Mouse (Mus musculus) liver, embryonic 11.5 days (tissue): Measurements from ENCODE around the gene Otos. TPM values are rescaled to one million over a fixed set of nuclear protein-coding genes. Genes with fewer than 3 reads are reported as not detected.

ENCODE experiments used
- ATAC-seq: fragments of 200-750 bp; cut with Nextera tagmentation; replicated peaks from 2 replicates; pipeline ENCODE4 v1.8.0; 2017; ENCODE audit warnings: moderate number of reproducible peaks, mild to moderate bottlenecking, moderate TSS enrichment, moderate library complexity; ENCODE audit not compliant: low FRiP score
- DNase-seq: peaks from one replicate; pipeline ENCODE4 v3.0.0-alpha.2; 2017; ENCODE audit warnings: low spot score
- H3K27ac ChIP-seq: fragments of 300-500 bp; sonication (generic); 2 replicates; pipeline ENCODE4 v1.5.1; 2014; ENCODE audit warnings: mild to moderate bottlenecking, low read depth, low read length, control low read depth
- H3K27me3 ChIP-seq: fragments of 300-500 bp; sonication (generic); replicated peaks from 2 replicates; pipeline ENCODE4 v1.6.1; 2014; ENCODE audit warnings: low read length, mixed read lengths; ENCODE audit not compliant: control insufficient read depth, insufficient read depth
- H3K36me3 ChIP-seq: fragments of 300-500 bp; sonication (generic); 2 replicates; pipeline ENCODE4 v1.6.1; 2014; ENCODE audit warnings: mild to moderate bottlenecking, low read length, moderate library complexity, mixed read lengths; ENCODE audit not compliant: control insufficient read depth, insufficient read depth
- H3K4me1 ChIP-seq: fragments of 300-500 bp; sonication (generic); replicated peaks from 2 replicates; pipeline ENCODE4 v1.6.1; 2014; ENCODE audit warnings: low read length, mixed read lengths; ENCODE audit not compliant: control insufficient read depth, insufficient read depth
- H3K4me2 ChIP-seq: fragments of 300-500 bp; sonication (generic); 2 replicates; pipeline ENCODE4 v1.6.1; 2014; ENCODE audit warnings: mild to moderate bottlenecking, control low read depth, moderate library complexity
- H3K4me3 ChIP-seq: fragments of 300-500 bp; sonication (generic); 2 replicates; pipeline ENCODE4 v1.5.1; 2014; ENCODE audit warnings: low read depth, low read length, control low read depth
- H3K9ac ChIP-seq: fragments of 300-500 bp; sonication (generic); 2 replicates; pipeline ENCODE4 v1.6.1; 2014; ENCODE audit warnings: low read depth, low read length, control low read depth
- H3K9me3 ChIP-seq: fragments of 300-500 bp; sonication (generic); 2 replicates; pipeline ENCODE4 v1.6.1; 2016; ENCODE audit warnings: low read length, inconsistent platforms, mixed read lengths; ENCODE audit not compliant: control insufficient read depth
- WGBS: fragments of 180-500 bp; shearing (Covaris S2); extraction: QIAGEN DNeasy Blood & Tissue Kit; methylation state at CpG from one replicate; pipeline ENCODE4 v1.1.7; 2014; 5-methylcytosine and 5-hydroxymethylcytosine counted together
- polyA plus RNA-seq: library from polyadenylated mRNA; unstranded; fragments of >200 nt; fragmentation: Nextera tagmentation; extraction: Ambion mirVana; gene quantifications from 2 replicates; pipeline ENCODE4 v1.2.1, GENCODE M21; 2014

Otos gene
- not detected in 2 replicates for polyA plus RNA-seq

- Histone ChIP-seq H3K9me3 (no peaks in the 10 kb centered on the region), H3K27me3 (no peaks in the 10 kb centered on the region), H3K36me3 (no peaks in the 10 kb centered on the region), H3K4me1 (no peaks in the 10 kb centered on the region), H3K9ac (no peak within 1 kb of the TSS), H3K4me3 (0 out of 2 replicates have a peak within 1 kb of the TSS, but pooled peaks have one; percentile 2), H3K4me2 (peak within 1 kb of the TSS; percentile 42), H3K27ac (no peak within 1 kb of the TSS)
- DNase-seq, result peak; percentile 57
- ATAC-seq, result peak; percentile 46; the same call in 1 of the 2 replicates
- WGBS, result 25% methylated on average over 8 of the region's 8 CpGs
These were observed at the start of gene Otos for GRCm38 (mm10) chr1:92648673-92649072. TSS of gene Otos (minus strand) at chr1:92648841.

- no peaks in the 10 kb centered on the region for H3K36me3 ChIP-seq
- DNase-seq (peak; percentile 65), ATAC-seq (no peak; the same call in 1 of the 2 replicates)
- no peak overlapping the region for H3K4me3 ChIP-seq
- no peak overlapping the region for H3K9ac ChIP-seq
- H3K9me3 ChIP-seq, result no peaks in the 10 kb centered on the region
- no peaks in the 10 kb centered on the region for H3K27me3 ChIP-seq
- WGBS, result 29% methylated on average over 4 of the region's 4 CpGs
- H3K27ac ChIP-seq, result no peak overlapping the region
- H3K4me2 ChIP-seq, result no peak overlapping the region
- peaks cover 3% of the 10 kb centered on the region for H3K4me1 ChIP-seq
These were observed 48.2 kb upstream of the Otos start for GRCm38 (mm10) chr1:92696848-92697247.

GRCm38 (mm10) chr1:92695751-92696150 lies 47.1 kb upstream of the Otos start:
- Histone ChIP-seq H3K36me3 (no peaks in the 10 kb centered on the region), H3K27ac (no peak overlapping the region), H3K4me2 (no peak overlapping the region), H3K9me3 (no peaks in the 10 kb centered on the region), H3K4me1 (peaks cover 3% of the 10 kb centered on the region), H3K9ac (no peak overlapping the region), H3K4me3 (no peak overlapping the region), H3K27me3 (no peaks in the 10 kb centered on the region)
- ATAC-seq (no peak), DNase-seq (no peak)
- 79% methylated on average over 5 of the region's 5 CpGs for WGBS

GRCm38 (mm10) chr1:92691166-92691844 lies 42.7 kb upstream of the Otos start:
- no peak for ATAC-seq
- WGBS, result 84% methylated on average over 3 of the region's 3 CpGs
- no peaks in the 10 kb centered on the region for H3K36me3 ChIP-seq
- no peak for DNase-seq
- H3K4me3 ChIP-seq, result no peak overlapping the region
- H3K4me1 ChIP-seq, result no peaks in the 10 kb centered on the region
- H3K9me3 ChIP-seq, result no peaks in the 10 kb centered on the region
- H3K9ac ChIP-seq, result no peak overlapping the region
- no peak overlapping the region for H3K27ac ChIP-seq
- no peak overlapping the region for H3K4me2 ChIP-seq
- no peaks in the 10 kb centered on the region for H3K27me3 ChIP-seq

- Histone ChIP-seq H3K9me3 (no peaks in the 10 kb centered on the region), H3K4me3 (no peak overlapping the region), H3K36me3 (no peaks in the 10 kb centered on the region), H3K27me3 (no peaks in the 10 kb centered on the region), H3K4me2 (no peak overlapping the region), H3K4me1 (no peaks in the 10 kb centered on the region), H3K27ac (no peak overlapping the region), H3K9ac (no peak overlapping the region)
- DNase-seq (no peak), ATAC-seq (no peak)
- WGBS, result 62% methylated on average over 8 of the region's 8 CpGs
These were observed 38.4 kb upstream of the Otos start for GRCm38 (mm10) chr1:92686994-92687393.

- Histone ChIP-seq H3K27me3 (no peaks in the 10 kb centered on the region; the same call in 1 of the 2 replicates), H3K36me3 (no peaks in the 10 kb centered on the region), H3K9ac (no peak overlapping the region), H3K4me3 (no peak overlapping the region), H3K4me2 (no peak overlapping the region), H3K9me3 (no peaks in the 10 kb centered on the region), H3K27ac (no peak overlapping the region), H3K4me1 (no peaks in the 10 kb centered on the region)
- DNase-seq (no peak), ATAC-seq (no peak)
- 80% methylated on average over 8 of the region's 8 CpGs for WGBS
These were observed 34.5 kb upstream of the Otos start for GRCm38 (mm10) chr1:92683151-92683550.

- Histone ChIP-seq H3K4me1 (no peaks in the 10 kb centered on the region), H3K9ac (no peak overlapping the region), H3K4me2 (no peak overlapping the region), H3K27ac (no peak overlapping the region), H3K27me3 (no peaks in the 10 kb centered on the region; the same call in 1 of the 2 replicates), H3K36me3 (no peaks in the 10 kb centered on the region), H3K9me3 (no peaks in the 10 kb centered on the region), H3K4me3 (no peak overlapping the region)
- ATAC-seq (no peak), DNase-seq (no peak)
- WGBS, result 51% methylated on average over 16 of the region's 16 CpGs
These were observed 32.3 kb upstream of the Otos start for GRCm38 (mm10) chr1:92680668-92681603.

GRCm38 (mm10) chr1:92678757-92679156 lies 30.1 kb upstream of the Otos start:
- Histone ChIP-seq H3K9ac (no peak overlapping the region), H3K27ac (no peak overlapping the region), H3K4me1 (no peaks in the 10 kb centered on the region), H3K36me3 (no peaks in the 10 kb centered on the region), H3K9me3 (no peaks in the 10 kb centered on the region), H3K4me2 (no peak overlapping the region), H3K4me3 (no peak overlapping the region), H3K27me3 (no peaks in the 10 kb centered on the region; the same call in 1 of the 2 replicates)
- WGBS, result 65% methylated on average over 5 of the region's 5 CpGs
- ATAC-seq, result no peak
- no peak for DNase-seq
